Mouse (Mus musculus) megakaryocyte-erythroid progenitor cell, adult 5-6 weeks (primary cell): Measurements from ENCODE around the gene Cacna1i. TPM values are rescaled to one million over a fixed set of nuclear protein-coding genes. Genes with fewer than 3 reads are reported as not detected.

Experiments
- ATAC-seq: replicated peaks from 2 replicates; pipeline ENCODE4 v1.8.0; 2016; ENCODE audit warnings: mild to moderate bottlenecking, inconsistent platforms; ENCODE audit not compliant: severe bottlenecking, poor library complexity, low FRiP score, low TSS enrichment
- total RNA-seq, 2 experiments: library from RNA; stranded (forward) in 1 of 2; stranded (reverse) in 1 of 2; fragments of 200-1000, 215-1000 nt in 1 of 2; fragments of >200 nt in 1 of 2; fragmentation: Nextera tagmentation in 1 of 2; gene quantifications; 2 replicates each; pipeline ENCODE4 v1.2.3; 2014 to 2017

The Cacna1i gene
- total RNA-seq (2014; fragmentation: Nextera tagmentation) (not detected in 2 replicates), total RNA-seq (2017) (not detected in 2 replicates)

- ATAC-seq: no peak
Measured at GRCm38 (mm10) chr15:80286851-80287415, at the start of gene Cacna1i. TSS of gene Cacna1i (plus strand) at chr15:80287238.

GRCm38 (mm10) chr15:80248135-80248534, 38.9 kb upstream of the Cacna1i start:
- ATAC-seq: no peak

- ATAC-seq: no peak
Measured at GRCm38 (mm10) chr15:80248596-80248995, 38.4 kb upstream of the Cacna1i start.

GRCm38 (mm10) chr15:80249672-80250071, 37.4 kb upstream of the Cacna1i start:
- no peak for ATAC-seq

- peak; percentile 37 for ATAC-seq
Measured at GRCm38 (mm10) chr15:80250586-80250985, 36.5 kb upstream of the Cacna1i start.

- no peak for ATAC-seq
Measured at GRCm38 (mm10) chr15:80253530-80253929, 33.5 kb upstream of the Cacna1i start.

- no peak for ATAC-seq
Measured at GRCm38 (mm10) chr15:80254207-80254606, 32.8 kb upstream of the Cacna1i start.

GRCm38 (mm10) chr15:80254847-80255645, 32.0 kb upstream of the Cacna1i start, which contains the start of gene Atf4:
TSS of gene Atf4 (plus strand) at chr15:80255184.
- ATAC-seq: peak; percentile 83

- no peak for ATAC-seq
Measured at GRCm38 (mm10) chr15:80255646-80256121, 31.4 kb upstream of the Cacna1i start.

- no peak for ATAC-seq
Measured at GRCm38 (mm10) chr15:80256242-80256641, 30.8 kb upstream of the Cacna1i start.

GRCm38 (mm10) chr15:80256656-80257601, 30.1 kb upstream of the Cacna1i start:
- ATAC-seq: no peak

GRCm38 (mm10) chr15:80257602-80258239, 29.3 kb upstream of the Cacna1i start:
- no peak for ATAC-seq

- 0 out of 2 replicates have a peak, but pooled peaks have one; percentile 15 for ATAC-seq
Measured at GRCm38 (mm10) chr15:80258240-80259170, 28.5 kb upstream of the Cacna1i start.

GRCm38 (mm10) chr15:80259406-80260045, 27.5 kb upstream of the Cacna1i start:
- ATAC-seq: no peak

GRCm38 (mm10) chr15:80260677-80261076, 26.4 kb upstream of the Cacna1i start:
- ATAC-seq: 0 out of 2 replicates have a peak, but pooled peaks have one; percentile 31

- no peak for ATAC-seq
Measured at GRCm38 (mm10) chr15:80261100-80261499, 25.9 kb upstream of the Cacna1i start.
